Mouse (Mus musculus) c-Kit-positive CD71-negative TER-119-negative erythroid progenitor cells, embryonic 14.5 days (primary cell): ENCODE data around the gene Steap3.

Source experiments
- DNase-seq: peaks from one replicate; pipeline ENCODE4 v3.0.0-alpha.2; 2013; ENCODE audit warnings: low read depth

Gene Steap3

DNA sequence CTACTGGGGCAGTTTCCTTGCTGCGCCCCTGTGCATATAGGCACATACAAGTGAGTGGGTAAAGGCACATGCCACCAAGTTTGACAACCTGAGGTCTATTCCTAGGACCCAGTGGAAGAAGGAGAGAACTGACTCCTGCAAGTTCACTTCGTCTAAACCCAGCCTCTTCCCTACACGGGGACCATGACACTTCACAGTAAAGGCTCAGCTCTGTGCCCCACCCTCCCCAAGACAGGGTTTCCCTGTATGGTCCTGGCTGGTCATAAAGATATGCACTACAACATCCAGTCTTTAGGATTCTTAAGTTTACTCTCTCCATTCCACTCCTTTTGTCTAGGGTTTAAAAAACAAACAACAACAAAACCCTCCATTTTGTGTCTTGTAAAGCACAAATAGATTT lies 21.9 kb downstream of the Steap3 start:
- DNase-seq = no peak

DNA sequence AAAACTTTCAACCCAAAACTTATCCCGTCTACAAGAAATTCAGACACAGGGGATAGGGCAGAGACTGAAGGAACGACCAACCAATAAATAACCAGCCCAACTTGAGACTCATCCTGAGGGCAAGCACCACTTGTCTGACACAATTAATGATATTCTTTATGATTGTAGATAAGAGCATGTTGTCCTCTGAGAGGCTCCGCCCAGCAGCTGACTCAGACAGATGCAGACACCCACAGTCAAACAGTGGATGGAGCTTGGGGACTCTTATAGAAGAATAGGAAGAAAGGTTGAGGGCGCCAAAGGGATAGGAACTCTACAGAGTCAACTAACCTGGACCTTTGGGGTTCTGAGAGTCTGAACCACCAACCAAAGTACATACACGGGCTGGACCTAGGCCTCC lies 22.7 kb downstream of the Steap3 start:
- DNase-seq = no peak

DNA sequence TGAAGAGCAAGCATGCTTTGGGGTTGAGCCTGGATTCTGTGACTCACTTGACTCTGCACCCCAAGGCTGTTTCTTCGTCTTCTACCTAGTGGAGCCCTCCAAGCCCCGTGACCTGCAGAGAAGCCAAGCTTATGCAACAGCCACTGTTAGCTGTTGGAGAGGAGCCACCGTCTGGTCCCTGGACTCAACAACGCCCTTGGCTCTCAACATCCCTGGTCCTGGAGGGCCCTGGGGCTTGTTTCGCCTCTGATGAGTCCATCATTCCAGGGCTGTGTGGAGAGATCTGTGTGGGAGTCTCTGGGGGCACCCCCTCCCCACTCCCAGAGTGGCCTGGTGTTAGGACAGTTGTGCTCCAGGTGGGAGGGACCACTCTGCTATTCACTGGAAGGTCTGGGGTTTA lies 24.3 kb downstream of the Steap3 start:
- DNase-seq = no peak

DNA sequence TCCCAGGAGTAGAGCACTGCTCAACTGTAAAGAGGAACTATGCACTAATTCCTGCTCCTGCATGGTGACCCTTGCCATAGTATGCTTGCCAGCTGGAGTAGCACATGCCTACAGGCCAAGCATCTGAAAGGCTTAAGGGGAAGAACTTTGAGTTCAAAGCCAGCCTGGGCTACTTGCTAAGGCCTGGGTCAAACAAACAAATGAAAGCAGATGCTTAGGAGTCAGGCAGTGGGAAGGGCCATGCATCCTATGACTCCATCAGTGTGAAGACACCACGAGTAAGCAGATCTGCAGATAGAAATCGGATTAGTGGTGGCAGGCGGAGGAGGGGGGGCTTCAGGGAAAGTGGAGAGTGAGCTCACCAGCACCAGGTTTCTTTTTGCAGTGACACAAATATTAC lies 25.2 kb downstream of the Steap3 start:
- no peak for DNase-seq

DNA sequence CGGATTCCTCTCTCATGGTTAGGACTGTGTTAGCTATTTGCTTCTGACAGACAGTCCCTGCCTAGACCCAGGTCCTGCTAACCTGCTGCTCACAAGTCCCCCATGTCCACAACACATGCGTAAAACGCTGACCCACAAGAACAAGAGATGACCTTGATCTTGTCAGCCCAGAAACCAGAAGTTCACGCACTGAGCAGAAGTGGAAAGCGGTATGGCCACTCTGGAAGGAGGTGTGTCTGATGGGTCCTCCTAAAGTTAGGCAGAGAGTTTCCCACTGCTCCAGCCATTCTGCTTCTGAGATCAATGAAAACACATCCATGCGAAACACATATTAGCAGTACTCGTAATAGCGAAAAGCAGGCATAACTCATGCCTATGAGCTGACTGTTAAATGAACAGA lies 25.6 kb downstream of the Steap3 start:
- no peak for DNase-seq

DNA sequence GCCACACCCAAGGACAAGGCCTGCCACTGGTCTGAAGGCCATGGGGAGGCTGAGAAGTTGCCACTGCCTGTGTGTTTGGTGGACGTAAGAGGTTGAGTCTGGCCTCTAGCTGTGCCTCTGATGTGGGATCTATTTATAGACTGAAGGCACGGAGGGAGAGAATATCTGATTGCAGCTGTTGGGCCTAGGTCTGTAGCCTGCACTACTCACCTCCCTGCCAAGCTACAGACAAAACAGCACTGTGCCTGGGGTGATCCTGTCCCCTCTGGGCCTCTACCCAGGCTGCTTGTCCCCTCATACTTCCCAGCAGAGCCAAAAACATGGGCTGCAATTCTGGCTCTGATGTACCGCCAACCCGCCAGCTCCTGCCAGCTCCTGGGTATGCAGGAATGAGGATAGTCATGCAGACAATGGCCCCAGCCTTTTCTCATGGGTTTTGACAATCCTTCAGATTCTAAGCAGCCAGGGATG lies 26.8 kb downstream of the Steap3 start:
- no peak for DNase-seq

DNA sequence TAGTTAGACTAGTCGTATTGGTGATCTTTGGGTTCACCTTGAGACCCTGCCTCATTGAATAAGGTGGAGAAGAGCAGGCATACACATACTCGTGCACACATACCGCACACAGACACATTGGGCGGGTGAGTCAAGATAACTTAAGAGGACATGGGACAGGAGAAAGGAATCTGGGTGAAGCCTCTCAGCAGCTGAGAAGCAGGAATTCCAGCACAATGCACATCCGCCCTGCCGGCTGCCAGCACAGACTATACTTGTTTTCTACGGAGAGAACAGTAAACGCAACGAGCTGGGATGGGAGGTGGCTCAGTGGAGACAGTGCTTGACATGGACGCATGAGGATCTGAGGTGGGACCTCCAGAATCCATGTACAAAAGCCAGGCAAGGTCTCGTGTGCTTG lies 27.9 kb downstream of the Steap3 start:
- no peak for DNase-seq

DNA sequence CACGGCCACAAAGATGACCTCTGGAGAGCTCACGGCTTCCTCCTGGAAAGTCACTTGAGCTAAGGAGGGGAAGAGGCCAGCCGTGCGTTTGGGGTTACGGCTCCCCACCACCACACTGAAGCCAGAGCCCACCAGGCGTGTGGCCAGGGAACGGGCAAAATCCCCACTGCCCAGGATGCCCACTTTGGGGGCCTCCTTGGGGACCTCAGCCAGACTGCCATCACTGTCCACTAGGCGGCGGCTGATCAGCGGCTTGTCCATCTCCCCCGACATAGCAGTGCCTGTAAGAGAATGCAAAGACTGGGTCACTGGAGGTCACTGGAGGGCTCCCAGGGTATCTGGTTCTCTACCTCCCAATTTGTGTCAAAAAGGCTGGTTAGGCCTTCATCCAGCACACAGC lies 28.5 kb downstream of the Steap3 start:
- no peak for DNase-seq

DNA sequence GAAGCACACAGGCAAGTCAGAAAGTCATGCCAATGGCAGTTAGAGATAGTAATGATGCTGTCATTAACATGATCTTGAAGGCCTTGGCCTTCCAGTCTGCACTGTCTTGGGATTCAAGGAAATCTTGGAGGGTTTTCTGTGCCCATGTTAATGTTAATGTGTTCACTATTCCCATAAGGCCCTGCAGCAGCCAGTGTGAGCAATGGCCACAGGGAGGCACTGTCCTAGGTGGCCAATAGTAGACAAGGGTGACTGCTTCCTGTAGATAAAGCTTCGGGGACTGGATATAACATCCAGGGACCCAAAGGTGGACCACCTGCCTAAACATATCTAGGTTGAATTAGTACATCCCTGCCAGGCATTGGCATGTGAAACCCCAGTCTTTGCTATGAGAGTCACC lies 35.4 kb downstream of the Steap3 start:
- no peak for DNase-seq

DNA sequence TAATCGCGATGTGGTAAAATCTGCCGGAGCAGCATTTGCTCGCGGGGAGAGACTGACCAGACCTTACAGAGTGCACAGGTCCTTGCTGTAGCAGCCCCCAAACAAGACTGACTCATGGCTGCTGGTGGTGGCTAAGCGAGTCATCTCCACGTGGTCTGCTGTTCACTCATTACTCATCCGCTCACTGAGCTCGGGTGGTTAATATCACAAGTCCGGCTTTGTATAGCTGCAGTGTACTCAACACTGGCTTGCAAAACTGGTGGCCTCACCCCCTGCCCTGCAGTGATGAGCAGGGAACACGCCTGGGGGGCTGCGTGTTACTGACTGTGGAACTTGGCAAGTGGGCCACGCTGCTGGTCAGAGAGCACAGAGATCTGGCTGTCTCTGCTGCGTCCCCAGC lies 36.1 kb downstream of the Steap3 start:
- no peak for DNase-seq

DNA sequence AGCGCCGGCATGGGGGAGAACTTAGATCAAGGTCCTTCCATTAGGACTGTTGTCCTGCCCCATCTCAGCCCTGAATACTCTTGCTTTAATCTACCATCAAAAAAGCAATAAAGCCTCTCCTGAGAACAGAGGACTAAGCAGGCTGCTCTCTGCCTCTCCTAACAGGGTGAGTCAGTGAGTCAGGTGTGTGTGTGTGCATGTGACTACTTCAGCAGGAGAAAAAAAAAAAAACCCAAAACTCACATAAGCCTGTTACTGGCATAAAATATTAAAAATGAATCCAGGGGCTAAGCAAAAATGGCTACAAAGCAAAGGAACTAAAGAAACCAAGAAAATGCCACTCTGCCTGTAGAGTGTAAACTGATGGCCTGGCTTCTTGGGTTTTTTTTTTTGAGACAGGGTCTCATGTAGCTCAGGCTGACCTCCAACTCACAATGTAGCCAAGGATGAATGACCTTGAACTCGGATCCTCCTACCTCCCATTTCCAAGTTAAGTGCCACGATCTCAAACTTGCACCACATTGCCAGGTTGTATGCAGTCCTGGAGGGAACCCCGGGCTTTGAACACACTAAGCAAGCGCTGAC lies 36.8 kb downstream of the Steap3 start:
- no peak for DNase-seq

DNA sequence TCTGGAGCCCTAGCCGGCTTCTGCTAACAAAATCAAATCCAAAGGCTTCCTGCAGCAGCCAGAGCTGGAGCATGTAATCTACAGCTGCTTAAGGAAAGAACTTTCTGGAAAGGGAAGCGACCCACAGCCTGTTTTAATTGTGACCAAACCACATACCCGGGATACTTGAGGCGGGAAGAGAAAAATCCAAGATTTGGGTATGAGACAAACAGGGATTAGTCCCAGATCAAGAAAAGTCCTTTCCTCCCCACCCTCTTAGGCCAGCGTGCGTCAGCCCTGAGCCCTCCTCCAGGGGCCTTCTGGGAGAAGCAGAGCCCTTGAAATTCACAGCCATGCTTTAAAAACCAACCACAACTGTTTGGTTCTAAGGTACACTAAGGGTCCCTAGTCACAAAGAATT lies 40.3 kb downstream of the Steap3 start:
- no peak for DNase-seq

DNA sequence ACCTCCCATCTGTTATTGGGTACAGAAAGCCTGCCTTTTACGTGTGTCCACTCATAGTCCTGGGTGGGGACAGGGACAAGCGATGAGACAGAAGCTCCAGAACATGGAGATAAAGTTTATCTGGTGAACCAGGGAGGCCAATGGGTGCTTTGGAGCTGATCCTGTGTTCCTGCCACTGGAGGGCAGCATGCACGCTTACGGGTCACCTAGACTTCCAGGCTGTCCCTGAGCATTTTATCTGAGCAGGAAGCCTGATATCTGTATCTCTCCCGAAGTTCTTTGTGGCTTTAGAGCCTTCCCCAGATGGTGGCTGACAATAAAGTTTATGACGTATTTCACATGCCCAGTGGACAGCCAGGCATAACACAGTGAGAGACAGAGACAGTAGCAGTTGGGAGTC lies 41.2 kb downstream of the Steap3 start:
- DNase-seq = no peak

DNA sequence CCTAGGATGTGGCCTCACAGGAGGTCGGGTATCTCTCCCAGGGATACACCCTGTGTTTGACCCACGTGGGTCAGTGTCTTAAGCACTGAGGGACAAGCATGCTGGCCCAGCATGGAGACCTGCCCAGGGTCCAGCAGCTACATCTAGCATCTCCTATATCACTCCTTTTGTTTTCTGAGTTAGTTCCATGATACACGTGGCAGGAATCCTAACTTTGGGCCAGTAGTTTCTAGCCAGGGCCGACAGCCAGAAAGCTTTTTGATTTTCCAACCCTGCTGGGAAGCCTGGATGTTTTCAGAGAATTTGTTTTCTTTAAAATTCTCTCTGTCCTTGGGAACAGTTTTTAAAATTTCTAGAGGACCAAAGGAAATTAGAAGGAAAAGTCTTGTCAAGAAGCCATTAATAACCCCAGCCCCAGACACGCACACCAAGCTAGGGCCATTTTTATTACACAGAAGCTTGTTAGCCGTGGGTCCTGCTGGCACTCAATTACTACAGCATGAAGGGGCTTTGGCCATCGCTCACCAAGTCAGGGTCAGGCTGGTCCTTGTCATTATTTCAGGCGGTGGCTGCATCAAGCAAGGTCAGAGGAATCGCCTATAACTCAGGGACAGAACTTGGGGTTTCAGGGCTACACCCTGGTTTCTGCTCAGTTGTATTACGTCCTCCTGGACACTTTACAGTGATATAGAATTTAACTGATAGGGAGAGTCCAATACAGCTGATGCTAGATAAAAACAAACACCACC lies 42.6 kb downstream of the Steap3 start:
- DNase-seq = no peak

DNA sequence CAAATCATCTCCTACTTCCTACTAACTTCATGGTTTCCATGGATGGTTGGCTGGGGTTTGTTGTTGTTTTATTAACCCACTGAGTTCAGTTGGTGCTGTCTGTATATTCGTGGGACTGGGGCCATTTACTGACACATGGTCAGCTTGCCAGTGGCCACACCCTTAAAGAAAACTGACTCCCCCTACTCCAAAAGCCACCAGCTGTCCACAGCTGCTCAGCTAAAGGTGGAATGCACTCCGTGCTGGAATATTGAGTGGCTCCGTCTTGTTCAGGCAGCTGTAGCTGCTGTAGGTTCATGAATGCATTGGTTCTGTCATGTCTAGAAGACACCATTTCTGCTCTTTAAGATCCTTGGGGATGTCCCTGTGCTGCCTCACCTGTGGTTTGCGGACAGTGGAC lies 48.9 kb downstream of the Steap3 start:
- no peak for DNase-seq

DNA sequence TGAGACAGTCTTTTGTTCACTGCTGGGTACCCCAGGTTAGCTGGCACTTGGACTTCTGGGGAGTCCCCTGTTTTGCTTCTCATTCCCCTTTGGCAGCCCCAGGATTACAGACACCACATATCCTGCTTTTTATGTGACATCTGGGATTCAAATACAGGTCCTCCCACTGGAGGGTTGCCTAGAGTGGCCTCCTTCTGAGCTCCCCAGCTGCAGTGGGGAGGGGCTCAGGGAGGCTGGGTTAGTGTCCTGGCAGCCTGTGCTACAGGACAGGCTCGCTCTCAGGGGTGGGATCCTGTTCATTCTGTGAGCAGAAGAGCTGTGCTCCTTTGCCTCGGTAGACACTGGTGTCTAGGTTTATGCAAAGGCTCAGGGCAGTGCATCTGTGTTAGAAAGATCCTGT lies 51.2 kb downstream of the Steap3 start:
- DNase-seq = no peak

DNA sequence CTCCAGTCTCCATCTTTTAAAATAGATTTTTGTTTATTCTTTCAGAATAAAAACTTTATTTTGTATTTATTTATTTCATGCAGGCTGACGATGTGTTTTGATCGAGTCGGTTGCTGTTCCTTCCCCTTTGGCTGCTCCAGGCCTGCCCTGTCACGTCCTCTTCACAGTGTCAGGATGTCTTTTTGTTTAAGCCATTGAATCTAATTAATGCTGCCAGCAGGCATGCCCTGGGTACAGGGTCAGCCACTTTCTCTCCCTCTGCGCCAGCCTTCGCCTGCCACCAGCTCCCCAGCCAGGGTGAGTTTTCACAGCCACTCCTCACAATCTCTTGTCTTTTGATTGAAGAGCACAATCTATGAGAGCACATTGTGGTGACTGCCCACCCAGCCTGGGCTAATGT lies 51.7 kb downstream of the Steap3 start:
- no peak for DNase-seq

DNA sequence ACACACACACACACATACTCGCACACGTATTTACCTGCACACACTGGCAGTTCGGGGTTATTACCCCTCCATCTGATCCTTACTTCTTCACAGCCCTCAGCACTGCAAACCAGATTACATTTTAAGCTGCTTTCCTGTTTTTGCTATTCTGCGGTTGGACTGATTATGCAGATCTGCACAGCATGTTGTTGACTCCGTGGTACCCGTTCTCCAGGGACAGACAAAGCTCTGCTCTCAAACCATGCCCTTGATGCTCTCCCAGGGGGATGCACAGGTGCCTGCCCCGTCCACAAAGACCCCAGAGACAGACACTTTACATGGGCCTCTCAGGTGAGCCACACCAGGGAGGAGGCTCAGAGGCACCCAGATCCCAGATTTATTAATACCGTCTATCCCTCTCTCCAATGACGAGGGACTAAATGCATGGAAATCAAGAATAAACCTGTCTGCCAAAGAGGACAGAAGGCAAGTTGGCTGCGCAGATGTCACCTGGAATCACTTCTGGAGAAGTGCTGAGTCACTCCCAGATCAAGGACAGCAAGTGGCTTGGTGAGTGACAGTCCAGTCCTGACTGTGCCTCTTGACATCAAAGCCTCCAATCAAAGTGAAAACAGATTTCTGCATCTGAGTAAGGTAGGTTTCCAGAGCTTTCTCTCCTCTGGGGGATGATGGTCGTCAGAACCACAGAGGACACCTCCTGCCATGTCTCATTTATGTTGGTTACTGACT lies 63.8 kb downstream of the Steap3 start:
- no peak for DNase-seq

DNA sequence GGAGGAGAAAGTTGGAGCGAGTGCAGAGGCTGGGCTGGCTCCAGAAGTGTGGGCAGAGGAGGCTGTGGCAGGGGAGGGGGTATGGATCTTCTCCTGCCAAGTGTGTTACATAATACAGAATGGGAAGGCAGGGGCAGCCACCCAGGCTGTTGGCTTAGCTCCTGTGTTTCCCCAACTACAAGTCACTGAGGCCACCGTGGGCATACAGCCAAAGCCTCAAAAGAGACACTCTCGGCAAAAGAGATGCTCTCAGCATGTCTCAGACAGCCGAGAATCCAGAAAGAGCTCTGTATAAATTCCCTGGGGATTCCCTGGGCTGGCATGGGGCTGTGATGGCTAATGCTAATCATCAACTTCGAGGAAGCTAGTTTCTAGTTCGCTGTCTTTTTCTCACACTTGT lies 64.9 kb downstream of the Steap3 start:
- no peak for DNase-seq

DNA sequence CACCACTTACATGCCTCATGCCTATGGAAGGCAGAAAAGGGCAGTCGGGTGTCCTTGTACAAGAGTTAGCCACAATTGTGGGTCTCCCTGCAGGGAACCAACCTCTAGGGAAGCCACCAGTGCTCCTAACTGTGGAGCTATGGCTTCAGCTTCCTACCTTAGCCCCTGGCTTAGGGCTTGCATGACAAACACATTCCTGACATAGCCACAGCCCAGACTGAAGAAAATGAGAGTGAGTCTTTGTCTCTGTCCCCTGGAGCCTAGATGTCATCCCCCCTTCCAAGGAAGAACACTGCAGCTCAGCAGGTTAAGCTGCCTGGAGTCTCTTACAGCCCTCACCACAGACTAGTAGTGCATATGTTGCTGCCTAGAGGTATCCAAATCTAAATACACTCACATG lies 67.7 kb downstream of the Steap3 start:
- no peak for DNase-seq

DNA sequence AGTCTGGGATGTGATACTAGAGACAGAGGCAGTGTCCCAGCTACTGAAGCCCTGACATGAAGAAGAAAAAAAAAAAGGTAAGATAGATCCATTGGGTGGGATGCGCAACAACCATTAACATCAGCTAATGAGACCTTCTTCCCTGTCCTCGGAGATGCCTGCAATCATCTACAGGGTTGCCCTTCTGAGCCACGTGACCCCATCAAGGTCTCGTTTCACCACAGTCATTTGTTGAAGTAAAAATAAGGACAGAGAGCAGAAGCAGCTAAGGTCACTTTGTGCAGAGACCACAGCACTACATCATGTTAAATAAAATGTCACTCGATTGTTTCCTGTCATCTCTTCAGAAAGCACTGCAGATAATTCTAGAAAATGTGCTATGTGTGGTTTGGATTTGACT lies 68.7 kb downstream of the Steap3 start:
- DNase-seq = no peak

DNA sequence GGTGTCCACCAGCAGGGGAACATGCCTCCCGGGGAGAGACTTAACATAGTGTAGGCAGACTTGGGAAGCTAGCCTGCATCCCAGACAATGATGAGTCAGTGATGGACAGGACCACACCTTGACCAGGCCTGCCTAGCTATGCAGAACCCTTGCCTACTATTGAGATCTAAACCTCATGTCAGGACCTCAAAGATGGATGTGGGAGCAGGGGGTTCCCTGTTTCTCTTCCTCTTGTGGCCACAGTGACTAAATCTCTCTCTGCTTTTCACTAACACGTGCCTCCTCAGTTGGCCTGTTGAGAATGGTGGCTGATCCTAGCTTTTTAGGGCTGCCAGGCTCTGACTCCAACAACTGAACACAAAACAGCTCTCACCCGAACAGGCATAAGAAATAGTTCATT lies 70.0 kb downstream of the Steap3 start:
- DNase-seq = no peak

DNA sequence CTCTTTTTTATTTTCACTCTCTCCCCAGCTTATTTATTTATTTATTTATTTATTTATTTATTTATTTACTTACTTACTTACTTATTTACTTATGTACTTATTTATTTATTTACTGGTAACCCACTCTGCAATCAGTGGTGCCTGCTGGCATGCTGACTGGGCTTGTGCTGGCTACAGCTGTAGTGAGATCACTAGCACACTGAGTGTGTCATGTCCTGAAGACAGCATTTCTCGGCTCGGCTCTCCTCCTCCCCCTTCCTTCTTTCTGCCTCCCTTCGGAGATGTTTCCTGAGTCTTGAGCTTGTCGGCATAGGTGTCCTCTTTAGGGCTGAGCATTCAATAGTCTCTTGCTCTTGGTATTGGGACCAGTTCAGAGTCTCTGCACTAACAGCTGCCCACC lies 73.6 kb downstream of the Steap3 start:
- no peak for DNase-seq

DNA sequence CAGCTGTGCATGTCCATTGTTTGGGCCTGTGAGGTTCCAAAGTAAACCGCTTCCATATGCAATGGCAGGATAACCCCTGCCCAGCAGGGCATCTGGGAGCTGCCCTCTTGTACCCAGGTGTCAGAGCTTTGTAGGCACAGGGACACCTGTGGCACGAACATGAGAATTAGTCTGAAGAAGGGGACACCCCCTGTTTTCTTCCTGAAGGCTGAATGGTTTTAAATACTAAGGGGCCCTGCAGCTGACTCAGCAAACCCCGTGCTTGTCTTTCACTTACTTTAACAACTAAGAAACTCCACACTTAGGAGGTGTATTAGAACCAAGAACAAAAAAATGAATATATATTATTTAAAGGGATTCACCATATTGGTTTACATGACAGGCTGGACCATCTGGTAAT lies 74.4 kb downstream of the Steap3 start:
- no peak for DNase-seq
